Mouse (Mus musculus) gastrocnemius, adult 18-20 months (tissue): ENCODE results near the gene Sntb2. TPM values are rescaled to one million over a fixed set of nuclear protein-coding genes. Genes with fewer than 3 reads are reported as not detected.
"Not testable (repeated sequence)": the region's sequence is repeated elsewhere in the genome, so short reads cannot be mapped to it uniquely, and the experiment has no call there.

ENCODE experiments used
- DNase-seq: peaks from one replicate; pipeline ENCODE4 v3.0.0; 2021; ENCODE audit warnings: low spot score
- long read RNA-seq, 2 experiments: library from polyadenylated mRNA; stranded (forward); transcript quantifications; one replicate each; pipeline ENCODE4 v2.0.0; 2021
- total RNA-seq, 2 experiments: library from RNA; stranded (reverse); gene quantifications; 2 replicates each; pipeline ENCODE4 v1.2.3; 2021

Sntb2 gene
- total RNA-seq = 1 to 10 TPM; 4.1 to 4.2 TPM
- long read RNA-seq, experiment 1, full-length matches to known transcripts = 2 of 3 reads
- long read RNA-seq, experiment 1, partial matches to known transcripts = 0 of 3 reads
- long read RNA-seq, experiment 1, other reads (novel, unspliced or antisense) = 1 of 3 reads
- long read RNA-seq, experiment 2, full-length matches to known transcripts = 2 of 2 reads
- long read RNA-seq, experiment 2, partial matches to known transcripts = 0 of 2 reads
- long read RNA-seq, experiment 2, other reads (novel, unspliced or antisense) = 0 of 2 reads

GRCm38 (mm10) chr8:106935324-106935869 lies at the start of gene Sntb2:
Gene Sntb2, plus strand, starts transcription at chr8:106935750.
- peak; percentile 88 for DNase-seq

- DNase-seq = peak; percentile 79
These were observed 48.0 kb upstream of the Sntb2 start for GRCm38 (mm10) chr8:106887336-106888189.

GRCm38 (mm10) chr8:106888803-106889202 lies 46.7 kb upstream of the Sntb2 start:
- no peak for DNase-seq

- no peak for DNase-seq
These were observed 43.2 kb upstream of the Sntb2 start for GRCm38 (mm10) chr8:106892210-106892805.

GRCm38 (mm10) chr8:106892806-106893451 lies 42.6 kb upstream of the Sntb2 start:
- DNase-seq = no peak

GRCm38 (mm10) chr8:106893481-106894156 lies 41.9 kb upstream of the Sntb2 start, which contains the start of gene Utp4:
Gene Utp4, plus strand, starts transcription at chr8:106893636.
- DNase-seq = peak; percentile 81

GRCm38 (mm10) chr8:106899473-106899872 lies 36.1 kb upstream of the Sntb2 start:
- no peak for DNase-seq

- peak; percentile 70 for DNase-seq
These were observed 29.6 kb upstream of the Sntb2 start for GRCm38 (mm10) chr8:106905727-106906480.

GRCm38 (mm10) chr8:106906635-106907034 lies 28.9 kb upstream of the Sntb2 start:
- DNase-seq = no peak

GRCm38 (mm10) chr8:106907450-106907849 lies 28.1 kb upstream of the Sntb2 start:
- DNase-seq = no peak

GRCm38 (mm10) chr8:106908291-106908690 lies 27.3 kb upstream of the Sntb2 start:
- no peak for DNase-seq

- DNase-seq = no peak
These were observed 21.9 kb upstream of the Sntb2 start for GRCm38 (mm10) chr8:106913631-106914030.

- DNase-seq = no peak
These were observed 15.7 kb upstream of the Sntb2 start for GRCm38 (mm10) chr8:106919721-106920394.

- no peak for DNase-seq
These were observed 15.2 kb upstream of the Sntb2 start for GRCm38 (mm10) chr8:106920395-106920741.

- DNase-seq = no peak
These were observed 11.5 kb upstream of the Sntb2 start for GRCm38 (mm10) chr8:106924057-106924456.

GRCm38 (mm10) chr8:106924904-106925349 lies 10.6 kb upstream of the Sntb2 start:
- no peak for DNase-seq

GRCm38 (mm10) chr8:106925446-106925845 lies 10.1 kb upstream of the Sntb2 start:
- no peak for DNase-seq

- DNase-seq = no peak
These were observed 8.3 kb upstream of the Sntb2 start for GRCm38 (mm10) chr8:106927247-106927646.

GRCm38 (mm10) chr8:106928182-106928581 lies 7.4 kb upstream of the Sntb2 start:
- not testable (repeated sequence) for DNase-seq
